Mouse (Mus musculus): ENCODE data around the gene 1700069L16Rik. TPM values are rescaled to one million over a fixed set of nuclear protein-coding genes. Genes with fewer than 3 reads are reported as not detected.

The 1700069L16Rik gene
- polyA plus RNA-seq (2015; fragmentation: Nextera tagmentation; extraction: Ambion mirVana) = not detected in 2 replicates

DNA sequence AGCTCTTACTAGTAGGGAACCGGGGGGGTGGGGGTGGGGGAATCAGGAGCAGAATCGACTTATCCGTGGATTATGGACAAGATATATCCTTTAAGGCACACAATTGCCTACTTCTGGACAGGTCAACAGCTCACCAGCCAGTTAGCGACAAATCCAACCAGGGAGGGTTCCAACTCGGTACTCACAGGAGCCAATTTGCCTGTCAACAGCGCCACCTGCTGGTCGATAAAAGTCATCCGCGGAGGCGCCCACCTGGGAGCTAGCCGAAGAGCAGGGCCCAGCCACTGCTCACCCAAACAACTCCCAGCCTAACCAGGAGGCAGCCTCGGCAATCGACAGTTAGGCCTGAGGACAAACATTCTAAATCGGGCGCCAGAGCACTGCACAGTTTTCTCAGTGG is at the start of gene 1700069L16Rik:
Gene 1700069L16Rik (minus strand): TSS at position 327 of the 400 bp plus-strand sequence.

GRCm38 (mm10) chr5:113772450-113772895 is 47.9 kb upstream of the 1700069L16Rik start, which contains the start of the genes Sart3 and Iscu:
Sart3 (minus strand) TSS chr5:113772510.
Iscu (plus strand) TSS chr5:113772748.

DNA sequence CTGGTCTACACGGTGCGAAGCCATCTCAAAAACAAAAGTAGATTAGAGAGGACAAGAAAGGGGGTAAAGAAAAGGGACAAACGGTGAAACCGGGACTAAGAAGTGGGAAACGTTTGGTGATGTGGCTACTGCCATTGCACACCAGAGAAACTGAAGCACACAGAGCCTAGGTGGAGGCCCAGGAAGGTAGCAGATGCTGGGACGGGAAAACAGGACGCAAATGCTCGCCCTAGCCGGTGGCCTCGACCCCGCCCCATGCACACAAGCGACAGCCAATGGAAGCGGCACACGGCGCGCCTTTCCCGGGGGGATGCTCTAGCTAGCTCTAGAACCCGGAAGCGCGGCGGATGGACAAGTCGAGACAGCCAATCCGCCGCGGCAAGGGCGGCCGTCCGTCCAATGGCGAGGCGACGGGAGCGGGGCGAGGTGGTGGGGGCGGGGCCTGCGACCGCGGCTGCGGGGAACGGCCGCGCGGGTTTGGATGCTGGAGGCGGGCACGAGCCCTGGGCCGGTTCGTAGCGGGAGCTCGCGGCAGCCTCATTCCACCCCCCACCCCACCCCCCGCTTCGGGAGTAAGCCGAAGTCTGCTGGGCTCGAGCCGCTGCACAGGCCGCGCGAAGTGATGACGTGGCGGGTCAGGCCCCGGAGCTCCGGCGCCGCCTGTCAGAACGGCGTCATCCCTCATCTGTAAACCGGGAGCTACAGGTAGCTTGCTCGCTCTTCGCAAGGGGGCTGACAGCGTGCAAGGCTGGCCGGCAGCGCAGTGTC is 11.0 kb upstream of the 1700069L16Rik start, which contains the start of gene Ficd:
Gene Ficd (plus strand): TSS at position 459 of the 768 bp plus-strand sequence.

DNA sequence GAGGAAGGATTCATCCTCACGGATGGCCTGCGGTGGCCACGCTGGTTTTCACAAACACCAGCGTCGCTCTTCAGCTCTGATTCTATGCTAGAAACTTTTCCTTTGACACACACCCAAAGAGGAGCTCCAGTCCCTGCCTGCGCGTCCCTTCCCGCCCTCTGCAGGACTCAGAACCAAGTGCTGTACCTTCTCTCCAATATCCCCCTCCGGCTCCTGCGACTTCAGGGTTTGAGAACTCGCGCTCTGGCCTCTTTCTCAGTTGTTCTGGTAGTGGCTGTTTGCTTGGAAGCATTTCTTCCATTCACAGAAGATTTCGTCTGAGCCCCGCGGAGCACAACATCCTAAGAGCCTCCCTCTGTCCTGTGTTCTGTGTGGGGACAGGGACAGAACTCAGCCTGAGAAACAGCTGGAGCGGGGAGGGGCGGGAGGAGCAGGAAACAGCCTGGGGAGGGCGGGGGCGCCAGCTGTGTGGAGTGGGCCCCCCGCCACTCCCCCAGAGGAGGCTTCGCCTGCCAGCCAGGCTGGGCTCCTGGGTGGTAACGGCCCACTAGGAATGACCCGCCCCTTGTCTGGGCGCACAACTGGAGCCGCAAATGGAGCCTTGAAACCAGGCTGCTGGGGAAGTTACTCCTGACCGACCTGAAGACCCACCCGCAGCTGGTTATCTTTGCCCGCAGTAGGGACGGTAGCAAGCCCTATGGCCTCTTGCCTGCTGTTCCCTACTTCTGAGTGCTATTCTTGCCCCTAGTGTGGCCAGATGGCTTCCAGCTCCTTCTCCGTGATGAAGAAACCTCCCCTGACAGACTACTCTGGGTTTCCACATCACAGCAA is 74.3 kb downstream of the 1700069L16Rik start, which contains the start of gene Cmklr1:
Gene Cmklr1 (minus strand): TSS at position 392 of the 831 bp plus-strand sequence.

Other genes with a start within 250 kb of the 1700069L16Rik start
- 0.23 and 0.63 TPM in 2 replicates for gene Wscd2, start 234.4 kb downstream of the 1700069L16Rik start, polyA plus RNA-seq (2015; fragmentation: Nextera tagmentation; extraction: Ambion mirVana)
- 2.0 and 5.2 TPM in 2 replicates for gene Cmklr1, start 74.3 kb downstream of the 1700069L16Rik start, polyA plus RNA-seq (2015; fragmentation: Nextera tagmentation; extraction: Ambion mirVana)
- gene Ficd, start 11.0 kb upstream of the 1700069L16Rik start, polyA plus RNA-seq (2015; fragmentation: Nextera tagmentation; extraction: Ambion mirVana) = 3.7 and 5.1 TPM in 2 replicates
- gene Sart3, start 47.7 kb upstream of the 1700069L16Rik start, polyA plus RNA-seq (2015; fragmentation: Nextera tagmentation; extraction: Ambion mirVana) = 9.7 and 10.8 TPM in 2 replicates
- gene Iscu, start 48.0 kb upstream of the 1700069L16Rik start, polyA plus RNA-seq (2015; fragmentation: Nextera tagmentation; extraction: Ambion mirVana) = 125 and 137 TPM in 2 replicates
- 35.7 and 42.6 TPM in 2 replicates for gene Tmem119, start 75.7 kb upstream of the 1700069L16Rik start, polyA plus RNA-seq (2015; fragmentation: Nextera tagmentation; extraction: Ambion mirVana)
- 4.5 and 5.2 TPM in 2 replicates for gene Selplg, start 107.9 kb upstream of the 1700069L16Rik start, polyA plus RNA-seq (2015; fragmentation: Nextera tagmentation; extraction: Ambion mirVana)
- 31.3 and 38.3 TPM in 2 replicates for gene Coro1c, start 184.0 kb upstream of the 1700069L16Rik start, polyA plus RNA-seq (2015; fragmentation: Nextera tagmentation; extraction: Ambion mirVana)